Mouse (Mus musculus) left cerebral cortex, postnatal 25 days (tissue): ENCODE measurements at regions not wholly inside any gene's neighbourhood (a gene's known extent, or its start where the extent isn't known, plus 50 kb on each side); places are given as distances from the start of the nearest gene placed in this dataset.

Experiments used
- DNase-seq, 2 experiments: peaks; one replicate each; pipeline ENCODE4 v3.0.0; 2022; ENCODE audit warnings: low spot score in 2 of 2, mixed read lengths in 1 of 2
- intact Hi-C: fragments of 180-260 bp; cut with DNase I; formaldehyde crosslinking; loops from one replicate; pipeline ENCODE4 v1.15.1; 2025

DNA sequence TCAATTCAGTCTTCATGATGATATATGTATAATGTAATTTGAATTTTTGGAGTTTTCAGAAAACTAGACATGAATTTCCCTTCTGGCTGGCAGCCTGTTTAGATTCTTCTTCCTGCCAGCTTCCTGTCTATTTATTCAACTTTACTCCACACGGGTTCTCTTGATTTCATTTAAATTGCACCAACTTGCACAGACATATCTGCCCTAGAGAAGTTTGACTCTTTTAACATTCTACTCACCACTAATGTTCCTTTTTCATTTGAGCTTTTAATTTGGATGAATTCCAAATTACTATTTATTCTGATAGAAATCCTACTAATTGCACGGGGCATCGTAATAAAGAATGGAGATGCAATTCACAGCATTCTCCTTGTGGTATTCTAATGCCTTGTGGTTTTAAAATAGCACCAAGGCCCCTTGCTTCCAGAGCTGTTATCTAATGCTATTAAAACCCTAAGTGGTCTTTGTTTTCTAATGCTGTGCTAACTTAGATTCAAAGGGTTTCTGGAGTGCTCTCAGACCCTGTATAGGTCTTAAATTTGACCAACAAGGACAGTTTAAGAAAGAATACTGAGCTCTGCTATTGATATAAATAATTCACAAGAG lies 96.7 kb upstream of the Itga4 start:
- no peak for DNase-seq
- intact Hi-C loops = no loop called here

- intact Hi-C loops = no loop called here
- no peak for DNase-seq
These were observed 95.9 kb upstream of the Itga4 start for GRCm38 (mm10) chr2:79159336-79159735.

- DNase-seq = peak in 1 of 2 experiments; percentile 39
- intact Hi-C loops = no loop called here
These were observed 82.0 kb upstream of the Itga4 start for GRCm38 (mm10) chr2:79172967-79173919.

DNA sequence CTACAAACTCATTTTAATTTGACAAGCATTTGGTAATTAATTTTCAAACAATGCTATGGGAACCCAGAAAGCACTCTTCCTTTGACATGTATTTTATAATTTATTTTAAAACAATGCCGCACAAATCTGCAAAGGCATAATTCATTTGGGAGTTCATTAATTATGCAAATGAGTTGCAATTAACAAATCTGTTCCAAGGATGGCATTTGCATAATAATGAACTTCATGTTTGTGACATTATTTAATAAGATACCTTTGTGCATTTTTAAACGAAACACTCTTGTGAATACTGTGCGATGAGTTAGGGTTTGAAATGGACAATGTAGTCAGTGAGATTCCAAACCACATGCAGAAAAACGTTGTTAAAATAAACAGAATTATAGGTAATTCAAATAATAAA lies 80.9 kb upstream of the Itga4 start:
- intact Hi-C loops = no loop called here
- no peak for DNase-seq

DNA sequence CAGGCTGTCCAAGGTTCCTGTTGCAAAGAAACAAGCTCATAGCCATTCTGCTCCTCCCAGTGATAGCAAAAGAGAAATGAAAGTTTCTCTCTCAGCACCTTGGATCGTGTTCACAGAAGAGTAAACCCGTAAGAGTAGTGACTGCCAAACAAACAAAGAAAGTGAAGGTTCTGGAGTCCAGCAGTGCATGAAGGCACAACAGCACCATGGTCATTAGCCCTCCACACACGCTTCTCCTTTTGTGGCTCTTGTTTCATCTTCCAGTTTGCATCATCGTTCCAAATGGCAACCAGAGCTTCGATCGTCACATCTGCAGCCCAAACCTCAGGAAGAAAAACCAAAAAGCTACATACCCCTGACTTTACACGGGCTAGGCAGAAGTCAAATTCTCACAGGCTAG lies 74.4 kb upstream of the Itga4 start:
- intact Hi-C loops = no loop called here
- no peak for DNase-seq

- intact Hi-C loops = no loop called here
- peak in 1 of 2 experiments; percentile 12 for DNase-seq
These were observed 72.1 kb upstream of the Itga4 start for GRCm38 (mm10) chr2:79183034-79183630.

GRCm38 (mm10) chr2:79185234-79186101 lies 69.8 kb upstream of the Itga4 start:
- peak in 1 of 2 experiments; percentile 21 for DNase-seq
- intact Hi-C loops = no loop called here

DNA sequence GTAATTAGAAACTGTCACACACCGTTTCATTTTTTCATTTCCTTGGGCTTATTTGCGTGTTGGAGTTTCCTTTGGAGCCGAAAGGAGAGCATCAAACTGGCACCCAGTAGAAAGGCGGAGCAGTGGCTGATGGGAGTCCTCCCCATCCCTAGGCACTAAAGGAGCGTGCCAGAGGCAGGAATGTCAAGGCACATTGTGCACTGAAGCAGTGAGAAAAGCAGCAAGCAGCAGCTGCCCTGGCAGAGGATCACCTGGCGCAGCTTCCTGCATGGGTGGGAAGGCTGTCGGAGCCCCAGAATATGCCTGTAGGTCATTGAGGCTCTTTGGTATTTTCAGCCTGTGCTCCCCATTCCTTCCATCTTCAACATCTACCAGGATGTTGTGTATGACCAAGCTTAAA lies 68.3 kb upstream of the Itga4 start:
- intact Hi-C loops = no loop called here
- DNase-seq = no peak

DNA sequence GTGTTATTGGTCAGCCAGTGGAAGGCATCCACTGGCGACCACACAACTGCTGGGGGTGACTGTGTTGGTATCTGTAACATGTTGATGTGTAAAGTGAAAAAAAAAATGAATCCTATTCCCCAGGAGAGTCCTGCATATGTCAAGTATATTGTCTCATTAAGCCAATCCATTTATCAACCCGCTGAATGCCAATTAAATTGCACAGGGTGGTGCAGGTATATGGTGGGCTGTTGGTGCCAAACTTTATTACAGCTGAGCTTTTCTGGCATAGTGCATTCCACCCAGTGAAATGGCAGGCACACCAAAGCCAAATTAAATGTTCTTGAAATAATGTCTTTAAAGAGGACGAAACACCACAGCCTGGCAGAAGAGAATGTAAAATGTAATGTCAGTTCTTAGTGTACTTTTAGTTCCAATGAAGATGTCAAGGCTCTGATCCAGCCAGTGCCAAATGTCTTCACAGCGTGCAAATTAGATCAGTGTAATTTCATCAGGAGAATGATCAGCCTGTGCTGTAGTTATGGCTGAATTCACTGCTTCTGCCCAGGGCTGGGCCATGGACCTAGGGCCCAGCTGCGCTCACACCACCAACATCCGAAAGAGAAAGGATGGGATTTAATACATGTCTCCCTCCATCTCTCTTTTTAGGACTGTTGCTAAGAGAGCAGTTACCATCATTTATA lies 66.6 kb upstream of the Itga4 start:
- intact Hi-C loops = no loop called here
- no peak for DNase-seq

- DNase-seq = no peak
- intact Hi-C loops = no loop called here
These were observed 61.4 kb upstream of the Itga4 start for GRCm38 (mm10) chr2:79193851-79194250.

DNA sequence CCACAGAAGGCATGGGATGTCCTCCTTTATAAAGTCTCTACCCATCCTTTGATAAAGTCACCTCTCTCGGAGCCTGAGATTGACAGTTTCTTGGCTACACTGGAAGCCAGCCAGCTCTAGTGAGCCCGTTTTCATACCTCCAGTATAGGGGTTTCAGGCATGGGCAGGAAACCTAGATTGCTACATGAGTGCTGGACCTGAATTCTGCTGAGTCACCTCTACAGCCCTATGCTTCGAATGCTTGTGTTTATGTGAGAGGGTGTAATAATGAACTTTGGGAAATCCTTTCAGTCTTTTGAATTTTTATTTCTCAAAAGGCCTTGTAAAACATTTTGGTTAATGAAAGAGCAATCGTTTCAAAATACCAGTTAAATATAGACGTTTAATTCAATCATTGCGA lies 53.5 kb upstream of the Itga4 start:
- intact Hi-C loops = no loop called here
- no peak for DNase-seq
